Mouse (Mus musculus) spleen, postnatal 14 days (tissue): ENCODE measurements around the gene Kbtbd13.
"Not testable (repeated sequence)": the region's sequence is repeated elsewhere in the genome, so short reads cannot be mapped to it uniquely, and the experiment has no call there.

Experiments used
- DNase-seq, 2 experiments: peaks; one replicate each; pipeline ENCODE4 v3.0.0; 2021 to 2022; ENCODE audit warnings: low spot score in 2 of 2

Gene Kbtbd13

GRCm38 (mm10) chr9:65347112-65347850, 44.2 kb downstream of the Kbtbd13 start:
- no peak for DNase-seq

- DNase-seq: peak; percentile 35 to 46
Measured at GRCm38 (mm10) chr9:65346476-65347111, 44.9 kb downstream of the Kbtbd13 start.

GRCm38 (mm10) chr9:65345854-65346475, 45.5 kb downstream of the Kbtbd13 start, which contains the start of gene Pdcd7:
Pdcd7 (plus strand) TSS chr9:65346104.
- peak; percentile 77 to 88 for DNase-seq

GRCm38 (mm10) chr9:65345439-65345838, 46.0 kb downstream of the Kbtbd13 start:
- DNase-seq: not testable (repeated sequence)

- DNase-seq: no peak
Measured at GRCm38 (mm10) chr9:65340414-65340813, 51.0 kb downstream of the Kbtbd13 start.

GRCm38 (mm10) chr9:65339146-65339545, 52.3 kb downstream of the Kbtbd13 start:
- DNase-seq: no peak
